Mouse (Mus musculus) embryonic facial prominence, embryonic 14.5 days (tissue): ENCODE data around the gene Tmsb15a. TPM values are rescaled to one million over a fixed set of nuclear protein-coding genes. Genes with fewer than 3 reads are reported as not detected.

Source experiments
- ATAC-seq: fragments of 200-750 bp; cut with Nextera tagmentation; 2 replicates; pipeline ENCODE4 v1.8.0; 2017; ENCODE audit warnings: low read depth, moderate number of reproducible peaks, moderate TSS enrichment
- DNase-seq: peaks from one replicate; pipeline ENCODE4 v3.0.0-alpha.2; 2015; ENCODE audit warnings: low spot score
- H3K27ac ChIP-seq: fragments of 300-500 bp; sonication (generic); replicated peaks from 2 replicates; pipeline ENCODE4 v1.5.1; 2014; ENCODE audit warnings: low read depth, mild to moderate bottlenecking, low read length, moderate library complexity
- H3K27me3 ChIP-seq: fragments of 300-500 bp; sonication (generic); replicated peaks from 2 replicates; pipeline ENCODE4 v1.6.1; 2014; ENCODE audit warnings: low read length; ENCODE audit not compliant: control insufficient read depth, insufficient read depth
- H3K36me3 ChIP-seq: fragments of 300-500 bp; sonication (generic); 2 replicates; pipeline ENCODE4 v1.6.1; 2014; ENCODE audit warnings: low read length, mixed read lengths; ENCODE audit not compliant: control insufficient read depth, insufficient read depth
- H3K4me1 ChIP-seq: fragments of 300-500 bp; sonication (generic); 2 replicates; pipeline ENCODE4 v1.6.1; 2014; ENCODE audit warnings: antibody characterized with exemption, low read length; ENCODE audit not compliant: control insufficient read depth, insufficient read depth
- H3K4me2 ChIP-seq: fragments of 300-500 bp; sonication (generic); 2 replicates; pipeline ENCODE4 v1.6.1; 2014; ENCODE audit warnings: low read depth, mild to moderate bottlenecking, low read length, moderate library complexity, mixed read lengths
- H3K4me3 ChIP-seq: fragments of 300-500 bp; sonication (generic); 2 replicates; pipeline ENCODE4 v1.5.1; 2014; ENCODE audit warnings: low read depth, mild to moderate bottlenecking, low read length
- H3K9ac ChIP-seq: fragments of 300-500 bp; sonication (generic); 2 replicates; pipeline ENCODE4 v1.6.1; 2014; ENCODE audit warnings: low read depth, mild to moderate bottlenecking, low read length, moderate library complexity, mixed read lengths
- H3K9me3 ChIP-seq: fragments of 300-500 bp; sonication (generic); 2 replicates; pipeline ENCODE4 v1.6.1; 2016; ENCODE audit warnings: low read length; ENCODE audit not compliant: control insufficient read depth
- WGBS: fragments of 180-500 bp; shearing (Covaris S2); extraction: QIAGEN DNeasy Blood & Tissue Kit; methylation state at CpG from one replicate; pipeline ENCODE4 v1.1.7; 2014; 5-methylcytosine and 5-hydroxymethylcytosine counted together
- polyA plus RNA-seq: library from polyadenylated mRNA; unstranded; fragments of >200 nt; fragmentation: Nextera tagmentation; extraction: Ambion mirVana; gene quantifications from 2 replicates; pipeline ENCODE4 v1.2.1, GENCODE M21; 2014

Tmsb15a gene
- polyA plus RNA-seq, 1 experiment from 2014 or later = 1.0 TPM

DNA sequence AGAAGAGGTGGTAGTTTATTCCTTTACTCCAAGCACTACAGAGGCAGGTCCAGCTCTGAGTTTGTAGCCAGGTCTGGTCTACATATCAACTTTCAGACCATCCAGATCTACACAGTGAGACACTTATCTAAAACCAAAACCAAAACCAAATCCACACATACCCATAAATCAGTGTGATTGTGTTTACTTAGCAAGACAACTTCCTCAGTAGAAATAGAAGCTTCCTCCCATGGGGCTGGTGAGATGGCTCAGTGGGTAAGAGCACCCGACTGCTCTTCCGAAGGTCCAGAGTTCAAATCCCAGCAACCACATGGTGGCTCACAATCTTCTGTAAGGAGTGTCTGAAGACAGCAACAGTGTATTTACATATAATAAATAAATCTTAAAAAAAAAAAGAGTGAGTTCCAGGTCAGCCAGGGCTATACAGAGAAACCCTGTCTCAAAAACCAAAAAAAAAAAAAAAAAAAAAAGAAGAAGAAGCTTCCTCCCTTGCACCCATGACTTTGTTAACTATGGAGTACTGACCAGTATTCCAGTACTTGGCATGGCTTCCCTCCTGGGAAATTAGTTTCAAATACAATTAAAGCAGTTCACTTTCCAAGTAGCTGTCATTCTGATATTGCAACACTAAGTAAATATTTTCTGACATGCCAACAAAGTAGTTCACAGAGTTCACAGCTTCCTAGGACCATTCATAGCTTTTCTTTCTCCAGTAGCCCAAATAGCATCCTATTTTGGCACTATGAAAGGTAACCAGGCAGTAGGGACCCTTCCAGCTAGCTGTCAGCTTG is 13.9 kb upstream of the Tmsb15a start:
- 75% methylated on average over 2 of the region's 2 CpGs for WGBS
- no peaks in the 10 kb centered on the region for H3K4me1 ChIP-seq
- no peak overlapping the region for H3K9ac ChIP-seq
- no peak for ATAC-seq
- H3K36me3 ChIP-seq = no peaks in the 10 kb centered on the region
- no peak overlapping the region for H3K4me2 ChIP-seq
- H3K27me3 ChIP-seq = peaks cover 17% of the 10 kb centered on the region; the same call in 1 of the 2 replicates
- DNase-seq = no peak
- H3K27ac ChIP-seq = no peak overlapping the region
- no peak overlapping the region for H3K4me3 ChIP-seq
- H3K9me3 ChIP-seq = no peaks in the 10 kb centered on the region

DNA sequence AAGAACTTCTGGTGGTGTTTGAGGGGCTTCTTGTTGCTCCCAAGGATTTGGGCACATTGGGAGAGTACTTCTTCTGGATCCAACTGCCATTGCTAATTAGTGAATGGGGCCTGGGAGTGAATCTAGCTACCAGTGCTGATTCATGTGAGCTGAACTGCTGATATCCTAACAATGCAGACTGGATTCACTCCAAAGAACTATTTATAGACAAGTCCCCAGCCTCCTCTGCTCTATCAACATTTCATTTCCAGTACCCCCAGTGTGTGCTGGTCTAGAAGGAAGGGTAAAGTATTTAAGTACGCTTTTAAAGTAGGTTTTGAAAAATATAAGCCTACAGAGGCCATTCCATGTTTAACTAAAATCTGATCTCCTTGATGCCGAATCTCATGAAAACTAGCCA is 12.2 kb downstream of the Tmsb15a start:
- DNase-seq (no peak), ATAC-seq (no peak)
- H3K36me3 ChIP-seq = no peaks in the 10 kb centered on the region
- no peaks in the 10 kb centered on the region for H3K9me3 ChIP-seq
- no peak overlapping the region for H3K4me2 ChIP-seq
- H3K9ac ChIP-seq = no peak overlapping the region
- no peak overlapping the region for H3K27ac ChIP-seq
- no peak overlapping the region for H3K4me3 ChIP-seq
- H3K4me1 ChIP-seq = no peaks in the 10 kb centered on the region
- 82% methylated on average over 2 of the region's 2 CpGs for WGBS
- H3K27me3 ChIP-seq = no peaks in the 10 kb centered on the region

- Histone ChIP-seq H3K4me2 (no peak overlapping the region), H3K4me1 (no peaks in the 10 kb centered on the region), H3K9me3 (no peaks in the 10 kb centered on the region), H3K9ac (no peak overlapping the region), H3K4me3 (no peak overlapping the region), H3K27ac (no peak overlapping the region), H3K36me3 (no peaks in the 10 kb centered on the region), H3K27me3 (no peaks in the 10 kb centered on the region)
- no peak for DNase-seq
- ATAC-seq = no peak
- 31% methylated on average over 2 of the region's 2 CpGs for WGBS
Measured at GRCm38 (mm10) chrX:135704349-135704748, 20.7 kb downstream of the Tmsb15a start.

GRCm38 (mm10) chrX:135703111-135703510 is 21.9 kb downstream of the Tmsb15a start:
- no peak overlapping the region for H3K9ac ChIP-seq
- H3K4me1 ChIP-seq = no peaks in the 10 kb centered on the region
- no peaks in the 10 kb centered on the region for H3K36me3 ChIP-seq
- DNase-seq (no peak), ATAC-seq (no peak)
- 85% methylated on average over 1 of the region's 1 CpGs for WGBS
- no peak overlapping the region for H3K27ac ChIP-seq
- H3K9me3 ChIP-seq = no peaks in the 10 kb centered on the region
- H3K4me3 ChIP-seq = no peak overlapping the region
- H3K27me3 ChIP-seq = no peaks in the 10 kb centered on the region
- no peak overlapping the region for H3K4me2 ChIP-seq

DNA sequence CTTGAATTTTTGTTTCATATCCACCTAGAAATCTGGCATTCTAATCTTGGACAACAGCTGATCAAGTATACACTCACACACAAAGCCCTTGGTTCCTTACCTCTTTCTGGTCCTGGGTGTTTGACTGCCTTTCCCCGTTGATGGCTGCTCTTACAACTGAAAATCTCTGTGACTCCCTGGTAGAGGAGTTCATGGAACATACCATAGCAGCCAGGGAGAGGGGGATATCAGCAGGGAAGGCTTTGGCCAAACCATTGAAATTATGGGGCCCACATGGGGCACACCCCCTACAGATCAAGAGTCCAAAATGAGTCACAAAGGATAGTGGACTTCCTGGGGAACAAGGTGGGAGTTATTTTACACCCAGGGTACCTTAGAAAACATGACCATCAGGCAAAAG is 31.4 kb downstream of the Tmsb15a start, which contains the start of gene Tcp11x2:
Gene Tcp11x2 (minus strand): TSS at position 158 of the 400 bp plus-strand sequence.
- Histone ChIP-seq H3K4me2 (no peak within 1 kb of the TSS), H3K27ac (no peak within 1 kb of the TSS), H3K4me1 (no peaks in the 10 kb centered on the region), H3K9me3 (no peaks in the 10 kb centered on the region), H3K36me3 (no peaks in the 10 kb centered on the region), H3K9ac (no peak within 1 kb of the TSS), H3K27me3 (no peaks in the 10 kb centered on the region; the same call in 1 of the 2 replicates), H3K4me3 (no peak within 1 kb of the TSS)
- DNase-seq = no peak
- no peak for ATAC-seq
- WGBS = 64% methylated on average over 1 of the region's 1 CpGs

DNA sequence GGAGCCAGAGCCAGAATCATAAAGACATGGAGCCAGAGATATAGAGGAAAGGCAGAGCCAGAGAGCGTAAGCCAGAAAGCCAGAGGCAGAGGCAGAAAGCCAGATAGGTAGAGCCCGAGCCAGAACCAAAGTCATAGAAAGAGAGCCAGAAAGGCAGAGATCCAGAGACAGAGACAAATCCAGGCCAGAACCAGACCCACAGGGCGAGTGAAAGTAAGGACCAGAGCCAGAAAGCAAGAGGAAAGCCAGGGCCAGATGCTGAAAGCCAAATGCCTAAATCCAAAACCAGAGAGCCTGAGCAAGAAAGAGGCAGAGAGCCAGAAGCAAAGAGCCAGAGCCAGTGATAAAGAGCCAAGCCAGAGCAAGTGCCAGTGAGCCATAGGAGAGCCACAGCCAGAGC is 37.3 kb downstream of the Tmsb15a start:
- H3K4me2 ChIP-seq = no peak overlapping the region
- no peaks in the 10 kb centered on the region for H3K36me3 ChIP-seq
- H3K27me3 ChIP-seq = no peaks in the 10 kb centered on the region; the same call in 1 of the 2 replicates
- no peaks in the 10 kb centered on the region for H3K9me3 ChIP-seq
- DNase-seq (no peak), ATAC-seq (no peak)
- WGBS = 61% methylated on average over 3 of the region's 3 CpGs
- no peak overlapping the region for H3K9ac ChIP-seq
- H3K4me3 ChIP-seq = no peak overlapping the region
- H3K27ac ChIP-seq = no peak overlapping the region
- H3K4me1 ChIP-seq = no peaks in the 10 kb centered on the region

DNA sequence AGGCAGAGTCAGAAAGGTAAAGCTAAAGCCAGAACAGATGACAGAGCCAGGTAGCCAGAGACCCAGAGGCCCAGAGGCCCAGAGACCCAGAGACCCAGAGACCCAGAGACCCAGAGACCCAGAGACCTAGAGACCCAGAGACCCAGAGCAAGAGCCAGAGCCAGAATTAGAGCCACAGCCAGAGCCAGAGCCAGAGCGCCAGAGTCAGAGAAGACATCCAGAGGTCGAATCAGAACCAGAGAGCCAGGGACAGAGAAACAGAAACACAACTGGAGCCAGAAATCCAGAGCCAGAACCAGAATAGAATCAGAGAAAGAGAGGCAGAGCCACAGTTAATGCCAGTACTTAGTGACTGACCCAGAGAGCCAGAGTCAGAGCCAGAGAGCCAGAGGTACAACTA is 43.2 kb downstream of the Tmsb15a start:
- Histone ChIP-seq H3K27ac (no peak overlapping the region), H3K36me3 (no peaks in the 10 kb centered on the region), H3K4me1 (no peaks in the 10 kb centered on the region), H3K27me3 (no peaks in the 10 kb centered on the region; the same call in 1 of the 2 replicates), H3K4me3 (no peak overlapping the region), H3K4me2 (no peak overlapping the region), H3K9me3 (no peaks in the 10 kb centered on the region), H3K9ac (no peak overlapping the region)
- DNase-seq (no peak), ATAC-seq (no peak)
- WGBS = 73% methylated on average over 2 of the region's 2 CpGs
